Mouse (Mus musculus): ENCODE data around the gene Scn10a.

DNA sequence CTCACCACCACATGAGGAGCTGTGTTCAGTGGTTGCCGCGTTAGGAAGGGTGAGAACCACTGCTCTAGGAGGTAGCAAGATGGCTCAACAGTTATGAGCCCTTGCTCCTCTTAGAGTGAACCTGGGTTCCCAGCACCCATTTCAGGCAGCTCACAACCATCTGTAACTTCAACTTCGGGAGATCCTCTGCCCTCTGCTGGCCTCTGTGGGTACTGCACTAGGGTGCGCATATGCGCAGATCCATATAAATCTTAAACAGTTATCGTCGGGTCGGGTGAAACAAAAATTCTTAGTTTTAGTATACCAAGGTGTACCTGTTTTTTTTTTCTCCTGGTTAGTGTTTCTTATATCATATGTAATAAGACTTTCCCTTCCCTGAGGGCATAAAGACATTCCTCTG is 32.9 kb downstream of the Scn10a start:
- TF ChIP-seq CTCF (IDR thresholded peaks at IDR 0.05; ENCODE audit: low read depth, low read length) = peak; percentile 37; the same call in 1 of the 2 replicates
- no peak for TF ChIP-seq POLR2A (IDR thresholded peaks at IDR 0.05; ENCODE audit: extremely low read depth, insufficient read depth, low read length)

All from liver, adult 2 months (tissue).